Mouse (Mus musculus) ovary, postnatal 14 days (tissue): ENCODE data around the gene Tnfaip1.
"Not testable (repeated sequence)": the region's sequence is repeated elsewhere in the genome, so short reads cannot be mapped to it uniquely, and the experiment has no call there.

ENCODE experiments used
- DNase-seq: peaks from one replicate; pipeline ENCODE4 v3.0.0; 2022; ENCODE audit warnings: low spot score

The Tnfaip1 gene

GRCm38 (mm10) chr11:78536690-78537084 lies 555 bp upstream of the Tnfaip1 start:
- no peak for DNase-seq

GRCm38 (mm10) chr11:78535376-78536079 lies 604 bp downstream of the Tnfaip1 start:
- DNase-seq = no peak

GRCm38 (mm10) chr11:78534516-78534915 lies 1.6 kb downstream of the Tnfaip1 start:
- DNase-seq = no peak

GRCm38 (mm10) chr11:78531515-78531914 lies 4.6 kb downstream of the Tnfaip1 start:
- not testable (repeated sequence) for DNase-seq

GRCm38 (mm10) chr11:78531046-78531445 lies 5.1 kb downstream of the Tnfaip1 start:
- DNase-seq = no peak

GRCm38 (mm10) chr11:78530001-78530400 lies 6.1 kb downstream of the Tnfaip1 start:
- DNase-seq = no peak

GRCm38 (mm10) chr11:78528714-78529113 lies 7.4 kb downstream of the Tnfaip1 start:
- DNase-seq = no peak

GRCm38 (mm10) chr11:78524838-78525237 lies 11.3 kb downstream of the Tnfaip1 start:
- no peak for DNase-seq

GRCm38 (mm10) chr11:78523241-78523955 lies 12.7 kb downstream of the Tnfaip1 start:
- no peak for DNase-seq

- no peak for DNase-seq
Observed at GRCm38 (mm10) chr11:78522481-78522997, 13.6 kb downstream of the Tnfaip1 start.

- DNase-seq = no peak
Observed at GRCm38 (mm10) chr11:78521880-78522279, 14.3 kb downstream of the Tnfaip1 start.

GRCm38 (mm10) chr11:78518931-78519330 lies 17.2 kb downstream of the Tnfaip1 start:
- DNase-seq = no peak

- DNase-seq = no peak
Observed at GRCm38 (mm10) chr11:78515549-78516325, 20.4 kb downstream of the Tnfaip1 start.

- DNase-seq = no peak
Observed at GRCm38 (mm10) chr11:78513106-78513790, 22.9 kb downstream of the Tnfaip1 start.

GRCm38 (mm10) chr11:78512025-78512957 lies 23.8 kb downstream of the Tnfaip1 start, which contains the start of the genes Tmem199 and Poldip2:
TSS of gene Tmem199 (minus strand) at chr11:78512172.
TSS of gene Poldip2 (plus strand) at chr11:78512193.
- peak; percentile 78 for DNase-seq

GRCm38 (mm10) chr11:78509148-78509547 lies 27.0 kb downstream of the Tnfaip1 start:
- no peak for DNase-seq

GRCm38 (mm10) chr11:78505430-78505829 lies 30.7 kb downstream of the Tnfaip1 start:
- no peak for DNase-seq

- no peak for DNase-seq
Observed at GRCm38 (mm10) chr11:78502909-78503650, 33.1 kb downstream of the Tnfaip1 start, which contains the start of gene Sebox. TSS of gene Sebox (plus strand) at chr11:78503447.

GRCm38 (mm10) chr11:78501529-78501928 lies 34.6 kb downstream of the Tnfaip1 start:
- DNase-seq = no peak
